Mouse (Mus musculus) kidney, adult 2 months (tissue): Measurements from ENCODE around the gene Dmrt1.

Experiments used
- CTCF ChIP-seq: fragments of 200-500 bp; conservative IDR thresholded peaks from 2 replicates; pipeline ENCODE4 v1.5.1; 2011; ENCODE audit warnings: low read depth, mild to moderate bottlenecking, control low read depth, low read length, moderate library complexity, mixed read lengths; ENCODE audit not compliant: insufficient read depth, insufficient read length
- POLR2A ChIP-seq: fragments of 200-500 bp; IDR thresholded peaks from one replicate; pipeline ENCODE4 v1.6.1; 2011; ENCODE audit warnings: low read depth, low read length, control low read depth

- TF ChIP-seq POLR2A (no peak), CTCF (no peak)
Observed at GRCm38 (mm10) chr19:25610015-25610410, 104.6 kb downstream of the Dmrt1 start, which contains the start of gene Dmrt3.
